Mouse (Mus musculus) left cerebral cortex, adult 18-20 months (tissue): ENCODE data around the gene Tbx2. TPM values are rescaled to one million over a fixed set of nuclear protein-coding genes. Genes with fewer than 3 reads are reported as not detected.

Experiments used
- DNase-seq, 2 experiments: peaks; one replicate each; pipeline ENCODE4 v3.0.0; 2021 to 2022; ENCODE audit warnings: low spot score in 2 of 2, mixed read lengths in 1 of 2
- total RNA-seq, 2 experiments: library from RNA; stranded (reverse); gene quantifications; 2 replicates each; pipeline ENCODE4 v1.2.3; 2021

The Tbx2 gene
- total RNA-seq, 2 experiments from 2014 or later, result 1.3 to 1.5 TPM

- DNase-seq, result no peak
Measured at GRCm38 (mm10) chr11:85823794-85824193, 8.6 kb upstream of the Tbx2 start.

- no peak for DNase-seq
Measured at GRCm38 (mm10) chr11:85825031-85825430, 7.3 kb upstream of the Tbx2 start.

- DNase-seq, result no peak
Measured at GRCm38 (mm10) chr11:85825823-85826222, 6.5 kb upstream of the Tbx2 start.

- DNase-seq, result no peak
Measured at GRCm38 (mm10) chr11:85827342-85827741, 5.0 kb upstream of the Tbx2 start.

GRCm38 (mm10) chr11:85828691-85829519 lies 3.4 kb upstream of the Tbx2 start:
- DNase-seq, result no peak

GRCm38 (mm10) chr11:85829520-85830440 lies 2.6 kb upstream of the Tbx2 start:
- no peak for DNase-seq

GRCm38 (mm10) chr11:85830901-85831341 lies 1.4 kb upstream of the Tbx2 start:
- no peak for DNase-seq

- DNase-seq, result no peak
Measured at GRCm38 (mm10) chr11:85831656-85832230, 608 bp upstream of the Tbx2 start.

- no peak for DNase-seq
Measured at GRCm38 (mm10) chr11:85833081-85833521, 750 bp downstream of the Tbx2 start.

GRCm38 (mm10) chr11:85833761-85834385 lies 1.5 kb downstream of the Tbx2 start:
- DNase-seq, result no peak

GRCm38 (mm10) chr11:85834386-85834931 lies 2.1 kb downstream of the Tbx2 start:
- no peak for DNase-seq

- DNase-seq, result no peak
Measured at GRCm38 (mm10) chr11:85835001-85835752, 2.8 kb downstream of the Tbx2 start.

GRCm38 (mm10) chr11:85835753-85836522 lies 3.6 kb downstream of the Tbx2 start:
- no peak for DNase-seq

- DNase-seq, result no peak
Measured at GRCm38 (mm10) chr11:85836523-85837290, 4.4 kb downstream of the Tbx2 start.

GRCm38 (mm10) chr11:85837291-85837647 lies 4.9 kb downstream of the Tbx2 start:
- no peak for DNase-seq

- no peak for DNase-seq
Measured at GRCm38 (mm10) chr11:85837648-85838423, 5.5 kb downstream of the Tbx2 start.

GRCm38 (mm10) chr11:85838424-85839257 lies 6.3 kb downstream of the Tbx2 start:
- no peak for DNase-seq
